Mouse (Mus musculus) layer of hippocampus, adult 18-20 months (tissue): ENCODE results near the gene Ablim1. TPM values are rescaled to one million over a fixed set of nuclear protein-coding genes. Genes with fewer than 3 reads are reported as not detected.

Experiments used
- DNase-seq, 2 experiments: peaks; one replicate each; pipeline ENCODE4 v3.0.0; 2022; ENCODE audit warnings: low spot score in 2 of 2
- total RNA-seq, 2 experiments: library from RNA; stranded (reverse); gene quantifications; 2 replicates each; pipeline ENCODE4 v1.2.3; 2021

Gene Ablim1
- total RNA-seq, 2 experiments from 2014 or later, result 73.4 to 75.7 TPM

DNA sequence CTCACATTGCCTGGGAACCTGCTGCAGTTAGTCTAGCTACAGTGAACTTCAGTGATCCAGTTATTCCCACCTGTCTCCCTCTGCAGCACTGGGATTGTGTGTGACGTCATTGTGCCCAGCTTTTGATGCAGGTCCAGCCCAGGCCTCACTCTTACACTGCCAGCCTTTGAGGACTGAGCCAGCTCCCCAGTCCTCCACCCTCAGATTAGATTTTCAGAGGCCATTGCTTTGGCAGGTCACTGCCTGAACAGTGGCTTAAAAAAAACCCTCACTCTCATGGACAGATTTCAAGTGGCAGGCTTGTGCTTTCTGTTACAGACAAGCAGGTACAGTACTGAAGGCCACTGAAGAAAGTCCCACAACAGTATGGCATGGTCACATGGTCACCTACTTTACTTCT, 30.0 kb upstream of the Ablim1 start:
- DNase-seq, result no peak

DNA sequence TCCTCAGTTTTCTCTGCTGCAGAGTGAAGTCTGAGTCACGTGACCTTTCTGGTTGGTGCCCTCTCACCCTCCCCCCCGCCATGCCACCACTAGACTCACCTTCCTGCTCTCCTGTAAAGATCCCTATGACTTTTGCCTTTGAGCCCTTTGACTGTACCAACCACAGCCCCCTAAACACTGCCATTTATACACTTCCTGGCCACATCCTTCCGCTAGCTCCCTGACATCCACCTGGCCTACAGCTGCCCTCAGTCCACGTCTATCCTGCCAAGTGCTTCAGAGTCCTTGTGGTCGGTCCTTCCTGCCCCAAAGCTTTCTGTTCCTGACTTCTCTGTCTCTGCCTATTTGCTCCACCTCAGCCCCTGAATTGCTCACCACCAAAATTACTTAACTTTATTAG, 29.1 kb upstream of the Ablim1 start:
- DNase-seq, result no peak

DNA sequence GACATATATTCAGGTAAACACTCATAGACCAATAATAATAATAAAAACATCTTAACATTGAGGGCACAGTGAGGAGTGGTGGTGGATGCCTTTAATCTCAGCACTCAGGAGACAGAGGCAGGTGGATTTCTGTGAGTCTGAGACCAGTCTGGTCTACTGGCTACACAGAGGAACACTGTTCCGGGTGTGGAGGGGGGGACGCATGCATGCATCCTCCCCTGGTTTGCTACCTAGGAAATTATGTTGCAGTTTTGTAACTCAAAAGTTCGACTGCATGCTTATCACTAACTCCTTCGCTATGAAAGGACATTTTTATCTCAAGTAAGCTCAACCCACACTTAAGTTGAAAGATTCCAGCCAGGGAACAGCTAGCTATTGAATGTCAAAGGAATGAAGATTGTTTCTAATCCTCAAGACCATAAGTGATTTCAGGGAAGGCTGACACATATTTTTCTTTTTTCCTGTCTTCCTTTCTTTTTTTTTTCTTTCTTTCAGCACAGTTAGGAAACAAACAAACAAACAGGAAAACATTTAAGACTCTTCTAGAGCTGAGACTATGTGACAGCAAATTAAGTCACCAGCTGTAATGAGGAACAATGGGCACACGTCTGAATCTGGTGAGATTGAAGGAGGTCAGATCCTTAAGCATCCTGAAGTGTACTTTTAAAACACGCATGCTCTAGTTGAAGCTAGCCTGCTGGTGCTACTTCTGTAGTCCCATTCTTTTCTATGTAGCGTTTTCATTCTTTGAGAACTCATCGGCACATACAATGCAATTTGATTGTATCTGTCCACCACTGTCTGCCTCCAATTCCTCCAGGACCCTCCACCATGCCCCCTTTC, 26.4 kb upstream of the Ablim1 start:
- DNase-seq, result no peak

- DNase-seq, result peak in 1 of 2 experiments; percentile 30
Measured at GRCm38 (mm10) chr19:57339281-57339864, 24.7 kb upstream of the Ablim1 start.

GRCm38 (mm10) chr19:57335135-57335534, 20.4 kb upstream of the Ablim1 start:
- no peak for DNase-seq

- no peak for DNase-seq
Measured at GRCm38 (mm10) chr19:57333356-57333755, 18.6 kb upstream of the Ablim1 start.

GRCm38 (mm10) chr19:57331237-57331636, 16.5 kb upstream of the Ablim1 start:
- no peak for DNase-seq

- DNase-seq, result no peak
Measured at GRCm38 (mm10) chr19:57330309-57330708, 15.6 kb upstream of the Ablim1 start.

DNA sequence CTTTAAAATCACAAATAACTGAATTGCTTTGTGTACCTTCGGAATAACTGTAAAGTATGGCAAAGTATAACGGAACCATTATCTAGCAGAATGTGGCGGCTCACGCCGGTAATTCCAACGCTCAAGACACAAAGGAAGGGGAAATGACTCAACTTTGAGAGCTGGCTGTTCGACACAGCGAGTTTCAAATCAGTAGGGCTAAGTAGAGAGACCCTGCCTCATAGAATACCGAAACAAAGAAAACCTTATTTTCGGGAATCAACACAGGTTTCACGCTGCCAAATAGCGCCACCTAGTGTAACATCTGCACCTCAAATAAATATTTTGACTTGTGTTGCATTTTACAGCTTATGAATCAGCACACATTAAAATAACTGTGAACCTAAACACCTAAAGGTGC, 14.1 kb upstream of the Ablim1 start:
- peak in 1 of 2 experiments; percentile 62 for DNase-seq

GRCm38 (mm10) chr19:57328269-57328668, 13.6 kb upstream of the Ablim1 start:
- DNase-seq, result no peak

- no peak for DNase-seq
Measured at GRCm38 (mm10) chr19:57327679-57328078, 13.0 kb upstream of the Ablim1 start.

GRCm38 (mm10) chr19:57325748-57326300, 11.1 kb upstream of the Ablim1 start:
- peak; percentile 66 to 86 for DNase-seq

GRCm38 (mm10) chr19:57323087-57323486, 8.4 kb upstream of the Ablim1 start:
- DNase-seq, result no peak

GRCm38 (mm10) chr19:57322491-57322890, 7.8 kb upstream of the Ablim1 start:
- DNase-seq, result no peak

- no peak for DNase-seq
Measured at GRCm38 (mm10) chr19:57321839-57322238, 7.1 kb upstream of the Ablim1 start.

GRCm38 (mm10) chr19:57320656-57321382, 6.1 kb upstream of the Ablim1 start:
- no peak for DNase-seq

GRCm38 (mm10) chr19:57316597-57316996, 1.9 kb upstream of the Ablim1 start:
- DNase-seq, result no peak

GRCm38 (mm10) chr19:57315013-57315565, 370 bp upstream of the Ablim1 start:
- no peak for DNase-seq

- DNase-seq, result peak; percentile 33 to 49
Measured at GRCm38 (mm10) chr19:57313891-57314345, 801 bp downstream of the Ablim1 start.

DNA sequence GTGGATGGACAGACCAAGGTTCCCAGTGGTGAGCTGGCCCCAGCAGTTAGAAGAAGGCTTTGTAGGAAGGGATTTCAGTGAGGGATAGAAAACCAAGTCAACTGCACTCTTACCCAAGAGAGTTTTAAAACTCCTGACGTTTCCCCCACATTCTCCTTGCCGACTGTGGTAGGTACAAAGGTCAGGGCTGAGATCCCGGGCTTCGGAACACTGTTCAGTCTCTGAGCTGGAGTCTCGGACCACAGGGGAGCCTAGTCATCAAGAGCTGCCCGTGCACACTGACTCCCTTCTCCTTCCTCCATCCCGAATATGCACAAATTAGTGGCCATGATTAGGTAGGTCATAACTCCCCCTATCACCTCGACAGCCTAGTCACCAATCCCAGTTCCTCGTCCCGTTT, 1.5 kb downstream of the Ablim1 start:
- DNase-seq, result no peak

- DNase-seq, result no peak
Measured at GRCm38 (mm10) chr19:57309980-57310379, 4.7 kb downstream of the Ablim1 start.
